Mouse (Mus musculus): ENCODE measurements around the gene Oas1h. TPM values are rescaled to one million over a fixed set of nuclear protein-coding genes. Genes with fewer than 3 reads are reported as not detected.

Oas1h gene
- total and polyA plus RNA-seq, 3 experiments, result not detected

- no peak for DNase-seq (ENCODE audit: low read depth, low spot score)
- H3K9ac ChIP-seq (ENCODE audit: control insufficient read depth, low read depth, low read length, poor library complexity, severe bottlenecking), result no peak overlapping the region
- H3K9me3 ChIP-seq (replicated peaks; ENCODE audit: insufficient read depth, low read length), result no peaks in the 10 kb centered on the region
- no peaks in the 10 kb centered on the region for H3K4me1 ChIP-seq (ENCODE audit: control insufficient read depth in 1 of 2, insufficient read depth in 2 of 2, low read length in 2 of 2)
- no peak overlapping the region for H3K27ac ChIP-seq (ENCODE audit: control insufficient read depth, low read depth, low read length)
- TF ChIP-seq GATA1 (IDR thresholded peaks at IDR 0.05; ENCODE audit: low read depth, low read length), result no peak
- TF ChIP-seq POLR2AphosphoS5 (IDR thresholded peaks at IDR 0.05; ENCODE audit: borderline replicate concordance, low read depth, low read length), result no peak
- TF ChIP-seq TAL1 (IDR thresholded peaks at IDR 0.05; ENCODE audit: low read length), result no peak
- no peak for TF ChIP-seq SMC3 (IDR thresholded peaks at IDR 0.05; ENCODE audit: low read depth, low read length)
- no peak for TF ChIP-seq POLR2A (IDR thresholded peaks at IDR 0.05; ENCODE audit: control insufficient read depth in 1 of 2, insufficient read depth in 1 of 2, low read depth in 1 of 2, low read length in 2 of 2, poor library complexity in 1 of 2)
- no peak for TF ChIP-seq MAX (IDR thresholded peaks at IDR 0.05; ENCODE audit: low read length)
- no peak for TF ChIP-seq E2F4 (IDR thresholded peaks at IDR 0.05; ENCODE audit: borderline replicate concordance, low read depth, low read length)
- TF ChIP-seq ELF1 (IDR thresholded peaks at IDR 0.05; ENCODE audit: low read depth, low read length), result no peak
- TF ChIP-seq UBTF (IDR thresholded peaks at IDR 0.05; ENCODE audit: borderline replicate concordance, insufficient read depth, low read depth, low read length), result no peak
- no peak for TF ChIP-seq CHD1 (IDR thresholded peaks at IDR 0.05; ENCODE audit: low read depth, low read length)
- TF ChIP-seq MAFK (IDR thresholded peaks at IDR 0.05; ENCODE audit: borderline replicate concordance, low read depth, low read length), result no peak
- no peaks in the 10 kb centered on the region for H3K36me3 ChIP-seq (ENCODE audit: control insufficient read depth in 1 of 2, insufficient read depth in 2 of 2, low read length in 2 of 2)
- no peak overlapping the region for H3K4me3 ChIP-seq (ENCODE audit: control insufficient read depth in 1 of 2, insufficient read depth in 1 of 2, low read depth in 2 of 2, low read length in 2 of 2)
- no peaks in the 10 kb centered on the region for H3K27me3 ChIP-seq (ENCODE audit: control insufficient read depth in 1 of 2, insufficient read depth in 2 of 2, low read length in 2 of 2)
- no peaks in the 10 kb centered on the region for H3K79me2 ChIP-seq (ENCODE audit: control insufficient read depth, insufficient read depth, low read length, poor library complexity)
Observed at GRCm38 (mm10) chr5:120818999-120819398, 42.2 kb upstream of the Oas1h start.

DNA sequence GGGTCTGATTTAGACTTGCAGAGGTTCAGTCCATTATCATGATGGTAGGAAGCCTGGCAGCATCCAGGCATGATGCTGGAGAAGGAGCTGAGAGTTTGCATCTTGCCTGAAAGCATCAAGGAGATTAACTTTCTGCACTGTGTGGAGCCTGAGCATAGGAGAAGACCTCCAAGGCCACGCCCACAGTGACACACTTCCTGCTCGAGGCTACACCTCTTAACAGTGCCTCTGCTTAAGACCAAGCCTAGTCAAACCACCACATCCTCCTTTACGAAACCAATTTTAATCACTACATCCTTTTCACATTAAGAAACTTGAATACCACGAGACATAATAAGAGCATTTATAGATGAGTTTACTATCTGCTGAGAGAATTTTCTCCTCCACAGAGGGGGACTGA is 30.2 kb upstream of the Oas1h start:
- DNase-seq (ENCODE audit: low read depth, low spot score), result peak; percentile 10
- no peak overlapping the region for H3K9ac ChIP-seq (ENCODE audit: control insufficient read depth, low read depth, low read length, poor library complexity, severe bottlenecking)

GRCm38 (mm10) chr5:120833335-120834280 is 27.6 kb upstream of the Oas1h start:
- Histone ChIP-seq H3K4me3 (ENCODE audit: control insufficient read depth in 1 of 2, insufficient read depth in 1 of 2, low read depth in 2 of 2, low read length in 2 of 2) (no peak overlapping the region), H3K36me3 (ENCODE audit: control insufficient read depth in 1 of 2, insufficient read depth in 2 of 2, low read length in 2 of 2) (no peaks in the 10 kb centered on the region), H3K27ac (ENCODE audit: control insufficient read depth, low read depth, low read length) (no peak overlapping the region), H3K79me2 (ENCODE audit: control insufficient read depth, insufficient read depth, low read length, poor library complexity) (no peaks in the 10 kb centered on the region), H3K4me1 (ENCODE audit: control insufficient read depth in 1 of 2, insufficient read depth in 2 of 2, low read length in 2 of 2) (no peaks in the 10 kb centered on the region), H3K9me3 (replicated peaks; ENCODE audit: insufficient read depth, low read length) (no peaks in the 10 kb centered on the region), H3K9ac (ENCODE audit: control insufficient read depth, low read depth, low read length, poor library complexity, severe bottlenecking) (no peak overlapping the region), H3K27me3 (ENCODE audit: control insufficient read depth in 1 of 2, insufficient read depth in 2 of 2, low read length in 2 of 2) (peaks cover 3 to 10% of the 10 kb centered on the region in 2 experiments)
- no peak for DNase-seq (ENCODE audit: low read depth, low spot score)
- TF ChIP-seq RCOR1 (IDR thresholded peaks at IDR 0.05; ENCODE audit: low read depth, low read length) (no peak), ZMIZ1 (IDR thresholded peaks at IDR 0.05; ENCODE audit: low read depth, low read length) (no peak), MAX (IDR thresholded peaks at IDR 0.05; ENCODE audit: low read length) (no peak), BHLHE40 (IDR thresholded peaks at IDR 0.05; ENCODE audit: borderline replicate concordance, low read depth, low read length) (no peak), ZC3H11A (IDR thresholded peaks at IDR 0.05; ENCODE audit: low read depth, low read length) (no peak), POLR2AphosphoS5 (IDR thresholded peaks at IDR 0.05; ENCODE audit: borderline replicate concordance, low read depth, low read length) (no peak)

More for the DNA sequence above, 30.2 kb upstream of the Oas1h start:
- no peak overlapping the region for H3K27ac ChIP-seq (ENCODE audit: control insufficient read depth, low read depth, low read length)
- no peak for TF ChIP-seq TAL1 (IDR thresholded peaks at IDR 0.05; ENCODE audit: low read length)
- H3K4me1 ChIP-seq (ENCODE audit: control insufficient read depth in 1 of 2, insufficient read depth in 2 of 2, low read length in 2 of 2), result no peaks in the 10 kb centered on the region
- H3K79me2 ChIP-seq (ENCODE audit: control insufficient read depth, insufficient read depth, low read length, poor library complexity), result no peaks in the 10 kb centered on the region
- no peaks in the 10 kb centered on the region for H3K9me3 ChIP-seq (replicated peaks; ENCODE audit: insufficient read depth, low read length)
- H3K36me3 ChIP-seq (ENCODE audit: control insufficient read depth in 1 of 2, insufficient read depth in 2 of 2, low read length in 2 of 2), result no peaks in the 10 kb centered on the region
- H3K27me3 ChIP-seq (ENCODE audit: control insufficient read depth in 1 of 2, insufficient read depth in 2 of 2, low read length in 2 of 2), result peaks cover 3 to 10% of the 10 kb centered on the region in 2 experiments
- no peak overlapping the region for H3K4me3 ChIP-seq (ENCODE audit: control insufficient read depth in 1 of 2, insufficient read depth in 1 of 2, low read depth in 2 of 2, low read length in 2 of 2)

Measured in MEL (cell line).